Mouse (Mus musculus): Measurements from ENCODE around the gene Slc6a16. TPM values are rescaled to one million over a fixed set of nuclear protein-coding genes. Genes with fewer than 3 reads are reported as not detected.
"Not testable (repeated sequence)": the region's sequence is repeated elsewhere in the genome, so short reads cannot be mapped to it uniquely, and the experiment has no call there.

Gene Slc6a16
- polyA plus RNA-seq, 1 experiment from 2014 or later, result not detected

DNA sequence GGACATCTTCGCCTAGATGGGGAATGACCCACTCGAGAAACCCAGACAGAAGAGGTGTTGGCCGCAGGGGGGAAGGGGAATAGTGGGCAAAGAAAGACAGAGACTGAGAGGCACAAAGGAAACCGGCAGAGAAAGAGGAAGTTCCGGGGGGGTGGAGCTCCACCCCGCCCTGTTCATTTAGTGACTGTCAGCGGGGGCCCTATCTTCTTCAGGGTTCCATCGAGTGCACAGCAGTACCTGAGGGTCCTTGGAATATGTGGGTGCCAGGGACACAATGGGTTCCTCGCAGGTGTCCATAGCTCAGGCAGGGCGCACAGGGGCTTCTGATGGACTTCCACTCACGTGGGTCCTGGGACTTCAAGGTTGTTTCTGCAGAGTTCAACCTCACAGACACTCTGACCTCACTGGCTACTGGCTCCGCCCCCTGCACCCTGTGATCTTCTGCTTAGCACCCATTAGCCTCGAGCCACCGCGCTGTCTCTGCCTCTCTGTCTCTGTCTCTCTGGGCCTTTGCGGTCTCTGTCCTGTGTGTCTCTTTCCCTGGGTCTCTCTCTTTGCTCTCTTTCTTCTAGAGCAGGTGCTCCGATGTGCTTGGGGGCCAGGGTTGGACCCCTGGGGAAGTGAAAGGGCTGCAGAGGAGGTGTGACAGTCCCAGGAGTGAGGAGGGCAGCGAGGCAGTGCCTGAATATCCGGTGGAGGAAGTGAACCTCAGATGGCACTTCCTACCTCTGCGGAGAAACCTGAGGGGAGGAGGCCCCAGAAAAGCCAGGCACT, 2.0 kb upstream of the Slc6a16 start, which contains the start of gene Cd37:
Gene Cd37, minus strand, starts transcription at position 393 of the 774 bp plus-strand sequence.
- H3K27ac ChIP-seq (ENCODE audit: low read length), result 0 out of 2 replicates have a peak within 1 kb of the TSS, but pooled peaks have one; percentile 43
- H3K9ac ChIP-seq (replicated peaks; ENCODE audit: low read depth), result no peak within 1 kb of the TSS
- ATAC-seq, result 0 out of 2 replicates have a peak, but pooled peaks have one; percentile 12
- no peak within 1 kb of the TSS for H3K4me3 ChIP-seq (ENCODE audit: low read depth, low read length)
- peaks cover 11% of the 10 kb centered on the region; the same call in 1 of the 2 replicates for H3K4me1 ChIP-seq (ENCODE audit: insufficient read depth, low read depth, low read length)
- no peaks in the 10 kb centered on the region for H3K36me3 ChIP-seq (ENCODE audit: insufficient read depth, low read length)
- WGBS, result 31% methylated on average over 20 of the region's 20 CpGs
- DNase-seq (ENCODE audit: low spot score), result peak; percentile 46
- H3K9me3 ChIP-seq (ENCODE audit: low read length), result no peaks in the 10 kb centered on the region
- TF ChIP-seq CTCF (IDR thresholded peaks at IDR 0.05) (no peak), EP300 (IDR thresholded peaks at IDR 0.05) (no peak)
- no peak within 1 kb of the TSS; the same call in 1 of the 2 replicates for H3K4me2 ChIP-seq (replicated peaks; ENCODE audit: low read depth, low read length)
- H3K27me3 ChIP-seq (replicated peaks; ENCODE audit: insufficient read depth, low read length), result no peaks in the 10 kb centered on the region

DNA sequence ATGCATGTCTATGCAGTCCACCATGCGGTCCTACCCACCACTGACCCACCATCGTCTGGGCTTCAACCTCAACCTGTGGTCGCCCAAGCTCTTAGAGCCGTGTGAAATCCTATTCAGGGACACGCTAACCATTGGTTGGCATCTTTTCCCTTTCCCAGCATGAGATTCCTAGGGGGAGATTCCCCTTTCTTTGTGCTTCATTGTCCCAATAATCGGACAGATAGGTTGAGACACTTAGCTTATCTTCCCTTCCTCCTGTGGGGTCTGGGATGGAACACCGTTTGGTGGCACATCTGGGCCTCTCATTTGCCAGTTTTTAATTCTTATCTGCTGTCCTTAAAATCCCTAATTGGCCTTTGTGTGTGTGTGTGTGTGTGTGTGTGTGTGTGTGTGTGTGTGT, 776 bp upstream of the Slc6a16 start:
- Histone ChIP-seq H3K9me3 (ENCODE audit: low read length) (no peaks in the 10 kb centered on the region), H3K27ac (ENCODE audit: low read length) (no peak overlapping the region)
- 84% methylated on average over 7 of the region's 7 CpGs for WGBS

DNA sequence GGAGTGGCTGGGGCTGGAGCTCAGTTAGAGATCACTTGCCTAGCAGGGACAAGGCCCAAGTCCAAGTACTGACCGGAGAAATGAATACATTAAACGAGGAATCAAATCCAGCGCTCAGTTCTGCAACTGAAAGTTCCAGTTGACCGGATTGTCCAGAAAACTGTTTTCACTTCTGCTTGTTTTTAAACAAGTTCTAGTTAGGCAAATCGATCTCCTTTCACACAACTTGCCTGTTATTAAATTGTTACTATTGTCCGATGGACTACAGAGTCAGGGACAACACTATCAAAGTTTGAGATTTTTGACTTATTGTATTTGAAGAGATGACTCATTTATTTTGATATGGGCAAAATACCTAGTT, 484 bp downstream of the Slc6a16 start:
- ATAC-seq (no peak), DNase-seq (ENCODE audit: low spot score) (no peak)
- H3K9me3 ChIP-seq (ENCODE audit: low read length), result no peaks in the 10 kb centered on the region
- no peaks in the 10 kb centered on the region for H3K27me3 ChIP-seq (replicated peaks; ENCODE audit: insufficient read depth, low read length)
- H3K27ac ChIP-seq (ENCODE audit: low read length), result no peak overlapping the region
- H3K9ac ChIP-seq (replicated peaks; ENCODE audit: low read depth), result no peak overlapping the region
- no peak overlapping the region for H3K4me3 ChIP-seq (ENCODE audit: low read depth, low read length)
- H3K36me3 ChIP-seq (ENCODE audit: insufficient read depth, low read length), result no peaks in the 10 kb centered on the region
- 83% methylated on average over 6 of the region's 6 CpGs for WGBS
- peak overlapping the region; percentile 41; the same call in 1 of the 2 replicates for H3K4me2 ChIP-seq (replicated peaks; ENCODE audit: low read depth, low read length)
- no peaks in the 10 kb centered on the region for H3K4me1 ChIP-seq (ENCODE audit: insufficient read depth, low read depth, low read length)
- TF ChIP-seq CTCF (IDR thresholded peaks at IDR 0.05) (no peak), EP300 (IDR thresholded peaks at IDR 0.05) (no peak)

More for the DNA sequence above, 776 bp upstream of the Slc6a16 start:
- no peak for DNase-seq (ENCODE audit: low spot score)
- TF ChIP-seq CTCF (IDR thresholded peaks at IDR 0.05) (no peak), EP300 (IDR thresholded peaks at IDR 0.05) (no peak)
- Histone ChIP-seq H3K4me2 (replicated peaks; ENCODE audit: low read depth, low read length) (no peak overlapping the region), H3K4me3 (ENCODE audit: low read depth, low read length) (no peak overlapping the region), H3K4me1 (ENCODE audit: insufficient read depth, low read depth, low read length) (no peaks in the 10 kb centered on the region), H3K36me3 (ENCODE audit: insufficient read depth, low read length) (no peaks in the 10 kb centered on the region), H3K9ac (replicated peaks; ENCODE audit: low read depth) (no peak overlapping the region), H3K27me3 (replicated peaks; ENCODE audit: insufficient read depth, low read length) (no peaks in the 10 kb centered on the region)
- no peak for ATAC-seq

DNA sequence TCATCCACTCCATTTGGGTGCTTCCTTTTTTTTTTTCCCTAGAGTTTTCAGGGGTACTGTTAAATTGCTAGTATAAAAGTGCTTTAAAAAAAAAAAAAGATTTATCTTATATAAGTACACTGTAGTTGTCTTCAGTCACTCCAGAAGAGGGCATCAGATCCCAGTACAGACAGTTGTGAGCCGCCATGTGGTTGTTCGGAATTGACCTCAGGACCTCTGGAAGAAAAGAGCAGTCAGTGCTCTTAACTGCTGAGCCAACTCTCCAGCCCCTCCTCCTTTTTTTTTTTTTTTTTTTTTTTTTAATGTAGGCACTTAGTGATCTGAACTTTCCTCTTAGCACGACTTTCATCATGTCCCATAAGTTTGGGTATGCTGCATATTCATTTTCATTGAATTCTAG, 6.8 kb downstream of the Slc6a16 start:
- TF ChIP-seq EP300 (IDR thresholded peaks at IDR 0.05), result no peak
- TF ChIP-seq CTCF (IDR thresholded peaks at IDR 0.05), result peak; percentile 14; the same call in 1 of the 2 replicates
- Histone ChIP-seq H3K4me2 (replicated peaks; ENCODE audit: low read depth, low read length) (no peak overlapping the region), H3K4me3 (ENCODE audit: low read depth, low read length) (no peak overlapping the region), H3K9ac (replicated peaks; ENCODE audit: low read depth) (no peak overlapping the region), H3K36me3 (ENCODE audit: insufficient read depth, low read length) (no peaks in the 10 kb centered on the region), H3K27me3 (replicated peaks; ENCODE audit: insufficient read depth, low read length) (no peaks in the 10 kb centered on the region), H3K9me3 (ENCODE audit: low read length) (no peaks in the 10 kb centered on the region), H3K27ac (ENCODE audit: low read length) (no peak overlapping the region), H3K4me1 (ENCODE audit: insufficient read depth, low read depth, low read length) (no peaks in the 10 kb centered on the region)
- no peak for DNase-seq (ENCODE audit: low spot score)
- WGBS, result 36% methylated on average over 3 of the region's 3 CpGs
- ATAC-seq, result no peak

DNA sequence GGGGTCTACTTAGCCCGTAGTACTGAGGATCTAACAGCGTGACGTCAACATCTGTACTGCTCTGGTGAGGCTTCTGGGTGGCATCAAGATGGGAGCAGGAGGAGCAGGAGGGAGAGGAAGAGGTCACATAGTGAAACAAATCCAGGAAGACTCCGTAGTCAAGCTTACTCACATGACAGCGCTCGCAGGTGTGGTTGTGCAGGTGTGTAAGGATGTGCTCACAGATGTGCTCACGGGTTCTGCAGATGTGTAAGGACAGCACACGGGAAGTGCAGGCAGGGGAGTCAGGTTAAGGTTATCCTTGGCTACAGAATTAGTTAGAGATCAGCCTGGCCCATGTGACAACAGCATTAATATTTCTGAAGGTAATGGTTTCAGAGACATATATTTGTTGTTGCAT, 12.9 kb downstream of the Slc6a16 start:
- Histone ChIP-seq H3K27ac (ENCODE audit: low read length) (no peak overlapping the region), H3K36me3 (ENCODE audit: insufficient read depth, low read length) (no peaks in the 10 kb centered on the region), H3K4me3 (ENCODE audit: low read depth, low read length) (no peak overlapping the region), H3K4me1 (ENCODE audit: insufficient read depth, low read depth, low read length) (no peaks in the 10 kb centered on the region), H3K9me3 (ENCODE audit: low read length) (no peaks in the 10 kb centered on the region), H3K9ac (replicated peaks; ENCODE audit: low read depth) (no peak overlapping the region), H3K27me3 (replicated peaks; ENCODE audit: insufficient read depth, low read length) (no peaks in the 10 kb centered on the region), H3K4me2 (replicated peaks; ENCODE audit: low read depth, low read length) (no peak overlapping the region)
- TF ChIP-seq CTCF (IDR thresholded peaks at IDR 0.05), result no peak
- TF ChIP-seq EP300 (IDR thresholded peaks at IDR 0.05), result no peak
- 78% methylated on average over 8 of the region's 8 CpGs for WGBS
- no peak for ATAC-seq
- DNase-seq (ENCODE audit: low spot score), result no peak

DNA sequence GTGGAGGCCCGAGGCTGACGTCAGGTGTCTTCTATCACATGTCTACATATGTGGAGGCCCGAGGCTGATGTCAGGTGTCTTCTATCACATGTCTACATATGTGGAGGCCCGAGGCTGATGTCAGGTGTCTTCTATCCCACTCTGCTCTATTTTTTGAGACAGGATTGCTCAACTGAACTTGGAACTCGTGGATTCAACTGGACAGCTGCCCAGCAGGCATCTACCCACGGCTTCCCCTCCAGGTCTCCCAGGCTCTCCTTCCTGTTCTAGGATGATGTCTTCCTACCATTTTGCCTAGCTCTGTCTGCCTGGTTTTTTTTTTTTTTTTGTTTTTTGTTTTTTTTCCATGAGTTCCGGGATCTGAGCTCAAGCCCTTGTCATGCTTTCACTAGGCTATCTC, 14.9 kb downstream of the Slc6a16 start:
- H3K9me3 ChIP-seq (ENCODE audit: low read length); H3K4me2 ChIP-seq (replicated peaks; ENCODE audit: low read depth, low read length); H3K4me1 ChIP-seq (ENCODE audit: insufficient read depth, low read depth, low read length); H3K27me3 ChIP-seq (replicated peaks; ENCODE audit: insufficient read depth, low read length); H3K4me3 ChIP-seq (ENCODE audit: low read depth, low read length); H3K27ac ChIP-seq (ENCODE audit: low read length); H3K9ac ChIP-seq (replicated peaks; ENCODE audit: low read depth); H3K36me3 ChIP-seq (ENCODE audit: insufficient read depth, low read length): not testable (repeated sequence)
- ATAC-seq (peak; percentile 49), DNase-seq (ENCODE audit: low spot score) (peak; percentile 77)
- WGBS, result 52% methylated on average over 5 of the region's 7 CpGs

Data from lung, postnatal 0 days (tissue).